Mouse (Mus musculus): Measurements from ENCODE around the gene 2410015M20Rik. TPM values are rescaled to one million over a fixed set of nuclear protein-coding genes. Genes with fewer than 3 reads are reported as not detected.
"Not testable (repeated sequence)": the region's sequence is repeated elsewhere in the genome, so short reads cannot be mapped to it uniquely, and the experiment has no call there.

2410015M20Rik gene
- 100 to 1,000 TPM; 139 to 143 TPM for total RNA-seq (2021)
- long read RNA-seq, experiment 1, transcript 2410015M20Rik-201 (4 exons, 755 nt): major isoform, 50 of 57 reads
- long read RNA-seq, experiment 1, partial matches to known transcripts: 1 of 57 reads
- long read RNA-seq, experiment 1, other reads (novel, unspliced or antisense): 6 of 57 reads
- long read RNA-seq, experiment 2, transcript 2410015M20Rik-201 (4 exons, 755 nt): major isoform, 60 of 65 reads
- long read RNA-seq, experiment 2, partial matches to known transcripts: 3 of 65 reads
- long read RNA-seq, experiment 2, other reads (novel, unspliced or antisense): 2 of 65 reads

GRCm38 (mm10) chr17:56609452-56610171 lies at the start of gene 2410015M20Rik:
TSS of gene 2410015M20Rik (minus strand) at chr17:56609771.
- DNase-seq (ENCODE audit: low spot score in 2 of 2): peak; percentile 95 to 97

GRCm38 (mm10) chr17:56656171-56656570 lies 46.6 kb upstream of the 2410015M20Rik start:
- DNase-seq (ENCODE audit: low spot score in 2 of 2): no peak

- no peak for DNase-seq (ENCODE audit: low spot score in 2 of 2)
Observed at GRCm38 (mm10) chr17:56655311-56655710, 45.7 kb upstream of the 2410015M20Rik start.

- no peak for DNase-seq (ENCODE audit: low spot score in 2 of 2)
Observed at GRCm38 (mm10) chr17:56654771-56655170, 45.2 kb upstream of the 2410015M20Rik start.

- no peak for DNase-seq (ENCODE audit: low spot score in 2 of 2)
Observed at GRCm38 (mm10) chr17:56651801-56652200, 42.2 kb upstream of the 2410015M20Rik start.

- no peak for DNase-seq (ENCODE audit: low spot score in 2 of 2)
Observed at GRCm38 (mm10) chr17:56647546-56647945, 38.0 kb upstream of the 2410015M20Rik start.

GRCm38 (mm10) chr17:56643237-56643636 lies 33.7 kb upstream of the 2410015M20Rik start:
- no peak for DNase-seq (ENCODE audit: low spot score in 2 of 2)

GRCm38 (mm10) chr17:56634023-56634422 lies 24.5 kb upstream of the 2410015M20Rik start:
- DNase-seq (ENCODE audit: low spot score in 2 of 2): no peak

GRCm38 (mm10) chr17:56631807-56632206 lies 22.2 kb upstream of the 2410015M20Rik start:
- DNase-seq (ENCODE audit: low spot score in 2 of 2): no peak

GRCm38 (mm10) chr17:56629800-56630781 lies 20.5 kb upstream of the 2410015M20Rik start:
- not testable (repeated sequence) for DNase-seq (ENCODE audit: low spot score in 2 of 2)

- no peak for DNase-seq (ENCODE audit: low spot score in 2 of 2)
Observed at GRCm38 (mm10) chr17:56627530-56628277, 18.1 kb upstream of the 2410015M20Rik start, which contains the start of gene Catsperd. TSS of gene Catsperd (plus strand) at chr17:56628143.

- peak; percentile 96 to 97 for DNase-seq (ENCODE audit: low spot score in 2 of 2)
Observed at GRCm38 (mm10) chr17:56626754-56627470, 17.3 kb upstream of the 2410015M20Rik start, which contains the start of gene Lonp1. TSS of gene Lonp1 (minus strand) at chr17:56626887.

- no peak for DNase-seq (ENCODE audit: low spot score in 2 of 2)
Observed at GRCm38 (mm10) chr17:56626260-56626659, 16.7 kb upstream of the 2410015M20Rik start.

GRCm38 (mm10) chr17:56625495-56625894 lies 15.9 kb upstream of the 2410015M20Rik start:
- no peak for DNase-seq (ENCODE audit: low spot score in 2 of 2)

GRCm38 (mm10) chr17:56617628-56618027 lies 8.1 kb upstream of the 2410015M20Rik start:
- DNase-seq (ENCODE audit: low spot score in 2 of 2): no peak

GRCm38 (mm10) chr17:56616725-56617124 lies 7.2 kb upstream of the 2410015M20Rik start:
- DNase-seq (ENCODE audit: low spot score in 2 of 2): no peak

GRCm38 (mm10) chr17:56615792-56616191 lies 6.2 kb upstream of the 2410015M20Rik start:
- no peak for DNase-seq (ENCODE audit: low spot score in 2 of 2)

GRCm38 (mm10) chr17:56615136-56615784 lies 5.7 kb upstream of the 2410015M20Rik start:
- no peak for DNase-seq (ENCODE audit: low spot score in 2 of 2)

Measured in left cerebral cortex, adult 18-20 months (tissue).